Mouse (Mus musculus) liver, embryonic 14 days (tissue): Measurements from ENCODE around the gene Syngr3. TPM values are rescaled to one million over a fixed set of nuclear protein-coding genes. Genes with fewer than 3 reads are reported as not detected.

Source experiments
- polyA plus RNA-seq: library from polyadenylated mRNA; depleted of rRNA; stranded (reverse); fragments of >200 nt; gene quantifications from 2 replicates; pipeline ENCODE4 v1.2.3, GENCODE M21; 2012; rRNA removed

Syngr3 gene
- polyA plus RNA-seq = 0.05 and 0.06 TPM in 2 replicates

GRCm38 (mm10) chr17:24689251-24690081, at the start of gene Syngr3:
Gene Syngr3 (minus strand): TSS chr17:24689955.

GRCm38 (mm10) chr17:24736330-24737051, 46.7 kb upstream of the Syngr3 start, which contains the start of gene Msrb1:
Gene Msrb1 (plus strand): TSS chr17:24736642.

GRCm38 (mm10) chr17:24727618-24728017, 37.9 kb upstream of the Syngr3 start, which contains the start of gene Rpl3l:
Gene Rpl3l (plus strand): TSS chr17:24727820.

GRCm38 (mm10) chr17:24724184-24724583, 34.4 kb upstream of the Syngr3 start, which contains the start of gene Ndufb10:
Gene Ndufb10 (minus strand): TSS chr17:24724478.

GRCm38 (mm10) chr17:24717943-24718342, 28.2 kb upstream of the Syngr3 start, which contains the start of the genes Rnf151 and Rps2:
Gene Rnf151 (minus strand): TSS chr17:24718063.
Gene Rps2 (plus strand): TSS chr17:24718116.

GRCm38 (mm10) chr17:24706982-24707800, 17.4 kb upstream of the Syngr3 start, which contains the start of gene Tbl3:
Gene Tbl3 (minus strand): TSS chr17:24707660.

GRCm38 (mm10) chr17:24696011-24696697, 6.4 kb upstream of the Syngr3 start, which contains the start of the genes Gfer and Noxo1:
Gene Gfer (minus strand): TSS chr17:24696156.
Gene Noxo1 (plus strand): TSS chr17:24696234.

GRCm38 (mm10) chr17:24669545-24670245, 20.1 kb downstream of the Syngr3 start, which contains the start of gene Zfp598:
Gene Zfp598 (plus strand): TSS chr17:24669687.

GRCm38 (mm10) chr17:24658017-24658758, 31.6 kb downstream of the Syngr3 start, which contains the start of gene Npw:
Gene Npw (minus strand): TSS chr17:24658457.

GRCm38 (mm10) chr17:24650070-24650616, 39.6 kb downstream of the Syngr3 start, which contains the start of gene Slc9a3r2:
Gene Slc9a3r2 (minus strand): TSS chr17:24650327.

Other genes with a start within 250 kb of the Syngr3 start
- 1.5 and 2.5 TPM in 2 replicates for gene Dnase1l2, start 246.8 kb downstream of the Syngr3 start, polyA plus RNA-seq
- gene E4f1, start 219.6 kb downstream of the Syngr3 start, polyA plus RNA-seq = 18.2 and 21.0 TPM in 2 replicates
- 33.2 and 37.2 TPM in 2 replicates for gene Pgp, start 219.6 kb downstream of the Syngr3 start, polyA plus RNA-seq
- gene Bricd5, start 216.1 kb downstream of the Syngr3 start, polyA plus RNA-seq = 0.29 and 0.43 TPM in 2 replicates
- 11.8 and 14.9 TPM in 2 replicates for gene Mlst8, start 210.9 kb downstream of the Syngr3 start, polyA plus RNA-seq
- gene Caskin1, start 201.4 kb downstream of the Syngr3 start, polyA plus RNA-seq = 0.08 and 0.12 TPM in 2 replicates
- 58.5 and 65.7 TPM in 2 replicates for gene Traf7, start 162.0 kb downstream of the Syngr3 start, polyA plus RNA-seq
- gene Rab26, start 155.7 kb downstream of the Syngr3 start, polyA plus RNA-seq = 0.25 and 0.28 TPM in 2 replicates
- 3.0 and 3.5 TPM in 2 replicates for gene Pkd1, start 140.1 kb downstream of the Syngr3 start, polyA plus RNA-seq
- gene Tsc2, start 57.3 kb downstream of the Syngr3 start, polyA plus RNA-seq = 18.2 and 20.5 TPM in 2 replicates
- gene Nthl1, start 57.3 kb downstream of the Syngr3 start, polyA plus RNA-seq = 6.4 TPM in 2 replicates
- 5.4 and 5.8 TPM in 2 replicates for gene Slc9a3r2, start 39.6 kb downstream of the Syngr3 start, polyA plus RNA-seq
- 0.18 and 0.27 TPM in 2 replicates for gene Npw, start 31.5 kb downstream of the Syngr3 start, polyA plus RNA-seq
- 20.9 and 23.8 TPM in 2 replicates for gene Zfp598, start 20.3 kb downstream of the Syngr3 start, polyA plus RNA-seq
- gene Gfer, start 6.2 kb upstream of the Syngr3 start, polyA plus RNA-seq = 18.1 and 19.5 TPM in 2 replicates
- 0.66 and 0.81 TPM in 2 replicates for gene Noxo1, start 6.3 kb upstream of the Syngr3 start, polyA plus RNA-seq
- gene Tbl3, start 17.7 kb upstream of the Syngr3 start, polyA plus RNA-seq = 24.4 and 29.3 TPM in 2 replicates
- gene Rnf151, start 28.1 kb upstream of the Syngr3 start, polyA plus RNA-seq = 0.32 and 0.33 TPM in 2 replicates
- gene Rps2, start 28.2 kb upstream of the Syngr3 start, polyA plus RNA-seq = 2,079 and 2,282 TPM in 2 replicates
- gene Ndufb10, start 34.5 kb upstream of the Syngr3 start, polyA plus RNA-seq = 166 and 170 TPM in 2 replicates
- not detected in 2 replicates for gene Rpl3l, start 37.9 kb upstream of the Syngr3 start, polyA plus RNA-seq
- 20.9 and 25.8 TPM in 2 replicates for gene Msrb1, start 46.7 kb upstream of the Syngr3 start, polyA plus RNA-seq
- gene Hs3st6, start 63.0 kb upstream of the Syngr3 start, polyA plus RNA-seq = not detected in 2 replicates
- gene Meiob, start 114.3 kb upstream of the Syngr3 start, polyA plus RNA-seq = 0.71 and 0.81 TPM in 2 replicates
- gene Hagh, start 150.2 kb upstream of the Syngr3 start, polyA plus RNA-seq = 56.3 and 67.1 TPM in 2 replicates
- 21.3 and 22.2 TPM in 2 replicates for gene Fahd1, start 160.4 kb upstream of the Syngr3 start, polyA plus RNA-seq
- 3.2 and 3.9 TPM in 2 replicates for gene Igfals, start 176.0 kb upstream of the Syngr3 start, polyA plus RNA-seq
- gene Nubp2, start 196.4 kb upstream of the Syngr3 start, polyA plus RNA-seq = 23.3 and 35.0 TPM in 2 replicates
- gene Spsb3, start 196.7 kb upstream of the Syngr3 start, polyA plus RNA-seq = 22.9 and 27.5 TPM in 2 replicates
- 7.7 and 8.7 TPM in 2 replicates for gene Eme2, start 205.1 kb upstream of the Syngr3 start, polyA plus RNA-seq
- gene Mrps34, start 205.2 kb upstream of the Syngr3 start, polyA plus RNA-seq = 44.0 and 47.7 TPM in 2 replicates
- gene Nme3, start 206.5 kb upstream of the Syngr3 start, polyA plus RNA-seq = 47.2 and 54.4 TPM in 2 replicates
- gene Mapk8ip3, start 247.0 kb upstream of the Syngr3 start, polyA plus RNA-seq = 29.7 and 32.2 TPM in 2 replicates